Mouse (Mus musculus) limb, embryonic 15.5 days (tissue): ENCODE data around the gene Arid1b. TPM values are rescaled to one million over a fixed set of nuclear protein-coding genes. Genes with fewer than 3 reads are reported as not detected.

Experiments
- ATAC-seq: fragments of 200-750 bp; cut with Nextera tagmentation; 2 replicates; pipeline ENCODE4 v1.8.0; 2017; ENCODE audit warnings: low read depth, moderate TSS enrichment; ENCODE audit not compliant: insufficient number of reproducible peaks, low FRiP score, low TSS enrichment
- H3K27ac ChIP-seq: fragments of 300-500 bp; sonication (generic); 2 replicates; pipeline ENCODE4 v1.5.1; 2015; ENCODE audit warnings: moderate library complexity, mild to moderate bottlenecking, inconsistent platforms
- H3K27me3 ChIP-seq: fragments of 300-500 bp; sonication (generic); 2 replicates; pipeline ENCODE4 v1.6.1; 2015; ENCODE audit warnings: inconsistent platforms
- H3K36me3 ChIP-seq: fragments of 300-500 bp; sonication (generic); 2 replicates; pipeline ENCODE4 v1.6.1; 2015; ENCODE audit warnings: inconsistent platforms
- H3K4me1 ChIP-seq: fragments of 300-500 bp; sonication (generic); 2 replicates; pipeline ENCODE4 v1.6.1; 2015; ENCODE audit warnings: inconsistent platforms
- H3K4me2 ChIP-seq: fragments of 300-500 bp; sonication (generic); 2 replicates; pipeline ENCODE4 v1.6.1; 2015; ENCODE audit warnings: mild to moderate bottlenecking, inconsistent platforms
- H3K4me3 ChIP-seq: fragments of 300-500 bp; sonication (generic); 2 replicates; pipeline ENCODE4 v1.5.1; 2015; ENCODE audit warnings: mild to moderate bottlenecking, inconsistent platforms
- H3K9ac ChIP-seq: fragments of 300-500 bp; sonication (generic); 2 replicates; pipeline ENCODE4 v1.6.1; 2015; ENCODE audit warnings: inconsistent platforms
- H3K9me3 ChIP-seq: fragments of 300-500 bp; sonication (generic); 2 replicates; pipeline ENCODE4 v1.6.1; 2016; ENCODE audit warnings: inconsistent platforms
- WGBS: fragments of 180-500 bp; shearing (Covaris S2); methylation state at CpG from one replicate; pipeline ENCODE4 v1.1.7; 2015; 5-methylcytosine and 5-hydroxymethylcytosine counted together
- polyA plus RNA-seq: library from polyadenylated mRNA; unstranded; fragments of >200 nt; fragmentation: Nextera tagmentation; extraction: Ambion mirVana; gene quantifications from 2 replicates; pipeline ENCODE4 v1.2.1, GENCODE M21; 2015

The Arid1b gene
- polyA plus RNA-seq, 1 experiment from 2014 or later: 11.4 TPM

DNA sequence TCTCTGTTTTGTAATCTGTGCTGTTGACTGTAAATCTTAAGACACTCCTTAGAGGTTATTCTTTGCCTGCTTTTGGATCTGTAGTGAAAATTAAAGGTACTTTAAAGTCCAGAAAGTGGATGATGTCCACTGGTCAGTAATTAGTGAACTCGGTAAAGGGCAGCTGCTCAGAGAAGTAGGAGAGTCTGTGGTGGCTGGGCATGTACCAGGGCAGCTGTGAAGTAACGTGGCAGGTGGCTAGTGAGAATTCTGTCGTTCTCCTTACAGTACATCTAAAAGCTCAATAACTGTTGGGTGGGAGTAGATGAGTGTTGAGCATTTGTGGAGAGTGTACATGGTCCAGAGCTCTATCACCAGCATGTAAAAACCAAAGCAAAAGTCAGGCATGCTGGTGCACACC is 67.1 kb downstream of the Arid1b start:
- Histone ChIP-seq H3K4me1 (peaks cover 49% of the 10 kb centered on the region), H3K4me2 (no peak overlapping the region), H3K4me3 (no peak overlapping the region), H3K9ac (no peak overlapping the region), H3K9me3 (no peaks in the 10 kb centered on the region), H3K27me3 (no peaks in the 10 kb centered on the region), H3K36me3 (no peaks in the 10 kb centered on the region), H3K27ac (no peak overlapping the region)
- ATAC-seq: no peak
- 64% methylated on average over 3 of the region's 3 CpGs for WGBS

DNA sequence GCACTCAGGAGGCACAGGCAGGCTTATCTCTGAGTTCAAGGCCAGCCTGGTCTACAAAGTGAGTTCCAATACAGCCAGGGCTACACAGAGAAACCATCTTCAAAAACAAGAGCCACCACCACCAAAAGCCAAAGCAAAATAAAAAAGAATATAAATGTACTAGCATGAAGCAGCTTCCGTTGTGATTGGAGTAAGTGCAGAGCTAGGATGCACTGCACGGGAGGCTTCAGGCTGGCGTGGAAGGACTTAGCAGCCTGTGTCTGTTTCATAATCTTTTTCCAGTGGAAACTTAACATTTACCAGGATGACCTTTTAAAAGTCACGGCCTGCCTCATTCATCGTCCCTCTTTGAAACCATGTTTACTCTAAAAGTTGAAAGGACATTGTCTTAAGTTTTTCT is 67.5 kb downstream of the Arid1b start:
- Histone ChIP-seq H3K36me3 (no peaks in the 10 kb centered on the region), H3K27ac (no peak overlapping the region), H3K9ac (no peak overlapping the region), H3K27me3 (no peaks in the 10 kb centered on the region), H3K4me1 (peaks cover 50% of the 10 kb centered on the region), H3K9me3 (no peaks in the 10 kb centered on the region), H3K4me2 (no peak overlapping the region), H3K4me3 (no peak overlapping the region)
- WGBS: 69% methylated on average over 5 of the region's 5 CpGs
- ATAC-seq: no peak

DNA sequence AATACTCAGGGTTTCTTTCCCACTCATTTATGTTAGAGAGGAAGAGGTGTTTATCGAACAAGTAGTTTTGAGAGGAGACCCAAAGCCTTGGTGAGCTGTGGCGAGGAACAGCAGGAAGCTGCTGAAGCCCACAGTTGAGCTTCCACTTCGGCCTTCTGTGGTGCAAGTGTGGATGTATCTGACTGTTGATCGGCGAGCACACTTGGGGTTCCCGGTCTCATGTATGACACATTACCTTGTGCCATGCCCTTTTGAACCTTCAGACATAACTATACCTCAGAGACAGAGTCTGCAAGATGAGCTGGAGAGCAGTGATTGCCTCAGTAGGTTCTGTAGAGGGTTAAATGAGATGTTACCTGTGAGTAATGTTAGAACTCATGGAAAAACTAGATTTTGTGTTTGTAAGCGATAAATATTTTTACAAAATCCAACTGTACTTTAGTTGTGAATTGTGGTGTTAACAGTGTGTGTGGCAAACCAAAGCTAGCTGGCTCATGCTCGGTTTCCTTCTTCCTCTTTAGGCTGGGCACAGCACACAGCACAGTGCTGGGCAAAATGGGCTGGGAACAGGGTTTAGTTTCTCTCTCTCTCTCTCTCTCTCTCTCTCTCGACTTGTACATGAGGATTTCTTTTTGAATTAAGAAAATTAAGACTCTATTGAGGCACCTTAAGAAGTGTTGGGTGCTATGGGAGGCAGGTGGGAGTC is 69.5 kb downstream of the Arid1b start:
- no peaks in the 10 kb centered on the region for H3K9me3 ChIP-seq
- H3K27ac ChIP-seq: no peak overlapping the region
- H3K4me1 ChIP-seq: peaks cover 44% of the 10 kb centered on the region
- no peak for ATAC-seq
- no peak overlapping the region for H3K9ac ChIP-seq
- no peaks in the 10 kb centered on the region for H3K36me3 ChIP-seq
- no peak overlapping the region for H3K4me2 ChIP-seq
- no peak overlapping the region for H3K4me3 ChIP-seq
- WGBS: 85% methylated on average over 9 of the region's 9 CpGs
- no peaks in the 10 kb centered on the region for H3K27me3 ChIP-seq

DNA sequence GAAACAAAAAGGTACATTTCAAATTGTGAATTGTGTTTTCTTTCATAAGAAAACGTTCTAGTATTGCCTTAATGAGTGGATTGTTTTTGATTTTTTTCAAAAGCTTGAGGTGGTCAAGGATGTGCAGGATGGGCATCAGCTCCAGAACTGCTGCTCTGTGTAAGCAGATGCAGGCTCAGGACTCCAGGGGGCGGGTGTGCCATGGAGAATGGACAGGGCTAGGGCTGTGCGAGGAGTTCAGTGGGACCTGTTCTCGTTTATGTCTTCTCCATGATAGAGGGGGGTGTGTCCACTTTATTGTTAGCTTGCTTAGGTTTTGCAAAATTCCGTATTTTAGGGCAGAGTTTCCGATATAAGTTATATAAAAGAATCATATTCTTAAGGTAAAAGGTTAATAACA is 70.6 kb downstream of the Arid1b start:
- H3K27me3 ChIP-seq: no peaks in the 10 kb centered on the region
- 79% methylated on average over 6 of the region's 6 CpGs for WGBS
- H3K4me3 ChIP-seq: no peak overlapping the region
- H3K27ac ChIP-seq: no peak overlapping the region
- no peaks in the 10 kb centered on the region for H3K9me3 ChIP-seq
- H3K4me2 ChIP-seq: no peak overlapping the region
- no peaks in the 10 kb centered on the region for H3K36me3 ChIP-seq
- H3K9ac ChIP-seq: no peak overlapping the region
- no peak for ATAC-seq
- peaks cover 38% of the 10 kb centered on the region for H3K4me1 ChIP-seq

DNA sequence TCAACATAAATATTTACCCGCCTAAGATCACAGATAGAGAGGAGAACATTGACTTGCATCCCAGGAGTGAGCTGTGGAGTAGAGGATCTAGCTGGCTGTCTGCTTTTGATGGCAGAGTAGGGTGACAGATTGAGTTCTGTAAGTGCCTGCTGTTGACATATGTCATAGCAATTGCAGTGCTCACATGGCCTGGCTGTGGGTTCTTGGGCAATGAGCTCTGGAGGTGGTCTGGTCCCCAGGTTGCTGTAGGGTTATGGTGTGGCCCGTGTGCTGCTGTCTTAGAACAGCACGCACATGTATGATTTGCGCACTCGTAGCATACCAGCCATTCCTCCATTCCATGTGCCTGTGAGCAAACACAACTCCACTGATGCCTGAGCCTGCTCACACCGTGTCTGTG is 71.1 kb downstream of the Arid1b start:
- no peak overlapping the region for H3K9ac ChIP-seq
- H3K4me3 ChIP-seq: no peak overlapping the region
- no peaks in the 10 kb centered on the region for H3K27me3 ChIP-seq
- no peak overlapping the region for H3K4me2 ChIP-seq
- no peaks in the 10 kb centered on the region for H3K36me3 ChIP-seq
- no peaks in the 10 kb centered on the region for H3K9me3 ChIP-seq
- no peak for ATAC-seq
- 77% methylated on average over 6 of the region's 6 CpGs for WGBS
- H3K27ac ChIP-seq: no peak overlapping the region
- peaks cover 38% of the 10 kb centered on the region for H3K4me1 ChIP-seq

DNA sequence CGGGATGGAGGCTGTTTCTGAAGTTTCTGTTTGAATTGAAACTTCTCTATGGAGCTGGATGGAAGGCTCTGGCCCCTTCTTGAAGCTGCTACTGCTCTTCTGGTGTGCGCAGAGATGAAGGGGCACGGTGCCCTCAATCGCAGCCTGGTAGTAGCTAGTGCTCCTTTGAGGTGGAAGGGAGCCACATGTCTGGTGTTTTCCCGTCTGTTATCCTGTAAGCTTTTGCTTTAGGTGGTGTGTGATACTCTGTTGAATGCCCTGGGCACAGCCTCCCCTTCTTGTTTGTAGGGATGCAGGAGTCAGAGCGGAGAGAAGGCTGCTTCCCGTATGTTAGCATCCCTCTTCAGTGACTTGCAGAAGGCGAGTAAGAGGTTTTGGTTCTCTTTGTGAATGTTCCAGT is 72.7 kb downstream of the Arid1b start:
- H3K4me3 ChIP-seq: no peak overlapping the region
- no peak for ATAC-seq
- no peak overlapping the region for H3K4me2 ChIP-seq
- no peaks in the 10 kb centered on the region for H3K27me3 ChIP-seq
- H3K4me1 ChIP-seq: peaks cover 29% of the 10 kb centered on the region
- no peaks in the 10 kb centered on the region for H3K9me3 ChIP-seq
- 0 out of 2 replicates have a peak, but pooled peaks cover under 1% of the 10 kb centered on the region for H3K36me3 ChIP-seq
- 0 out of 2 replicates have a peak overlapping the region, but pooled peaks have one; percentile 43 for H3K27ac ChIP-seq
- WGBS: 67% methylated on average over 8 of the region's 8 CpGs
- no peak overlapping the region for H3K9ac ChIP-seq

DNA sequence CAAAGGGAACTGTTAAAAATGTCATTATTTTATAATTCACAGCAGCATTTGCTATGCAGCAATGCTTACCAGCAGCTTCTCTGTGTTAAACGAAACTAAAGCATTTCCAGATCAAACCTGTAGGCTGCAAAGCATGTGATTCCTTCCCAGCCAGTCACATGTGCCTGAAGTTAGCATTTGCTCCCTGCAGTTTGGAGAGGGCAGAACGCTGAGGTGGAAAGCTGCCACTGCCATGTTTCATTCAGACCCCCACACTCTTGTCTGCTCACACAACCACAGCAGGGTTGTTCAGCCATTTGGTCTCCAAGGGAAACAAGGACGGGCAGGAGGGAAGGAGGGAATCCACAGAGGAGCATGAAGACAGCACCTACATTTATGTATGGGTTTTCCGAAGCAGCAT is 73.1 kb downstream of the Arid1b start:
- H3K36me3 ChIP-seq: 0 out of 2 replicates have a peak, but pooled peaks cover 3% of the 10 kb centered on the region
- no peak overlapping the region for H3K4me2 ChIP-seq
- no peaks in the 10 kb centered on the region for H3K27me3 ChIP-seq
- 55% methylated on average over 4 of the region's 4 CpGs for WGBS
- no peaks in the 10 kb centered on the region for H3K9me3 ChIP-seq
- H3K9ac ChIP-seq: no peak overlapping the region
- ATAC-seq: no peak
- H3K4me1 ChIP-seq: peaks cover 25% of the 10 kb centered on the region
- H3K27ac ChIP-seq: no peak overlapping the region
- H3K4me3 ChIP-seq: no peak overlapping the region

DNA sequence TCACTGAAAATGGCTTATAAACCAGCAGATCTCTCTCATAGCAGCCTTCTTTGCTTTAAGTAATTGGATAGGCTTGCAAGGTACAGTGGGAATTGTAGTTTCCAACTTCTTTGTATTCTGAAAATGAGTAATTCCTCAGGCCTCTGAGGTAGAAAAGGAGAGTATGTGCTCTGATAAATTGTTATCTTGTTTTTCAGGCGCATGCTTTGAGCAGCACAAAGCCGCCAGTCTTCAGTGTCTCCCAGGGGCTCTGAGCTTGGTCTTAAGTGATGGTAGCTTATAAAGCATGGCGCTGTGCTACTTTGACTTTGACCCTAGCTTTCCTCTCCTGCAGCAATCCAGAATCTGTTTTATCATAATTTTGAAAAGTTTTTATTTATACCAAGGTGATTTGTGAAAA is 76.3 kb downstream of the Arid1b start:
- no peak overlapping the region for H3K4me2 ChIP-seq
- H3K27me3 ChIP-seq: no peaks in the 10 kb centered on the region
- H3K4me3 ChIP-seq: no peak overlapping the region
- H3K4me1 ChIP-seq: peaks cover 19% of the 10 kb centered on the region
- H3K9ac ChIP-seq: no peak overlapping the region
- H3K36me3 ChIP-seq: 0 out of 2 replicates have a peak, but pooled peaks cover 3% of the 10 kb centered on the region
- WGBS: 82% methylated on average over 3 of the region's 3 CpGs
- no peaks in the 10 kb centered on the region for H3K9me3 ChIP-seq
- no peak overlapping the region for H3K27ac ChIP-seq
- ATAC-seq: no peak

DNA sequence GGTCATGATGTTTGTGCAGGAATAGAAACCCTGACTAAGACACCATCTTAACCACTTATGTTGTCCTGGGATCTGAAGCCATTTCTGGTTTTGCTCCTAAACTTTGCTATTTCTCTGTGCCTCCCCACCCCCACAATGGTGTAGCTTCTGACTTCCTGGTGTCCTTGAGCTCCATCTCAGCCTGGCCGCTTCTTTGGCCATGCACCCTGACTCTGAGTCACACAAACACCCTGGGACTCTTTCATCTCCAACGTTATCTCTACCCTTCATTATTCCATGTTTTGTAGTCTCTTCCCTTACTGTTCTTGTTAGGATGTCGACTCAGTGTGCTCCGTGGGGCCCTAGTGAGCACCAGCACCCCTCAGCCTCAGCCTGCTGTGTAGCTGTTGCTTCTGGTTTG is 78.4 kb downstream of the Arid1b start:
- Histone ChIP-seq H3K27ac (no peak overlapping the region), H3K9ac (no peak overlapping the region)

DNA sequence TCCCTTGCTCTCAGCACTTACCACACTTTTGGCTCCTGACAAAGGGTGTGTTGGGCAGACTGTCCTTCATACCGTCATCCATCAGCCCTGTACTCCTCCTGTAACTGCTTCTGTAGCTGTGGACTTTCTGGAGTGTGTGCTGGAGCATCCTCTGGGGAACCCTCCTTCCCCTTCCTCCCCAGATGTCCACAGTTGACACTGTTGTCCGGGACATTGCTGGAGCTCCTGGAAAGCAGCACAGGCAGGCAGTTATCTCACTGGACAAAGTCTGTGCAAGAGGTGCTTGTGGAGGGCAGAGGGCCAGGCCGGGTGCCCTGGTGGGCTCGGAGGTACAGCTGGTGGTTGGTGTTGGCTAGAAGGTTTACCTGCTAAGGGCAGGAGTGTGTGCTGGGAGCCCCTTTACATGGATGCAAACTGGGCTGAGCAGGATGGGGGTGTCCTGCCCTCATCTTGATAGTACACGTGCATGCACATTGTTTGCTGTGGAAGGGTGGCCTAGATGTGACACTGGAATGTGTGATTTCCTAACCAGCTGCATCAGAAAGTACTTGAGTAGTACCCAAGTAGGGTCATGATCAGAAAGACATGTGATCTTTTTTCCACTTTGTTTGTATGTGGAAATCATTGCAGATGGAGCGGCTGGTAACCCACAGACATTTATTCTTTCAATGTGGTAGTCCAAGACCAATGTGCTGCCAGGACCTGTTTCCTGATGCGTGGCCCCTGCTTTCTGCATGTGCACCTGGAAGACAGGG is 80.8 kb downstream of the Arid1b start:
- Histone ChIP-seq H3K4me3 (no peak overlapping the region), H3K27me3 (no peaks in the 10 kb centered on the region), H3K36me3 (0 out of 2 replicates have a peak, but pooled peaks cover 3% of the 10 kb centered on the region), H3K9ac (no peak overlapping the region), H3K27ac (no peak overlapping the region), H3K9me3 (no peaks in the 10 kb centered on the region), H3K4me1 (peaks cover 2% of the 10 kb centered on the region; the same call in 1 of the 2 replicates), H3K4me2 (no peak overlapping the region)
- no peak for ATAC-seq
- WGBS: 71% methylated on average over 7 of the region's 7 CpGs

More for the DNA sequence above, 78.4 kb downstream of the Arid1b start:
- no peaks in the 10 kb centered on the region for H3K9me3 ChIP-seq
- 0 out of 2 replicates have a peak, but pooled peaks cover 3% of the 10 kb centered on the region for H3K36me3 ChIP-seq
- H3K4me2 ChIP-seq: no peak overlapping the region
- no peak for ATAC-seq
- H3K27me3 ChIP-seq: no peaks in the 10 kb centered on the region
- H3K4me3 ChIP-seq: no peak overlapping the region
- H3K4me1 ChIP-seq: peaks cover 11% of the 10 kb centered on the region
- 84% methylated on average over 4 of the region's 4 CpGs for WGBS

DNA sequence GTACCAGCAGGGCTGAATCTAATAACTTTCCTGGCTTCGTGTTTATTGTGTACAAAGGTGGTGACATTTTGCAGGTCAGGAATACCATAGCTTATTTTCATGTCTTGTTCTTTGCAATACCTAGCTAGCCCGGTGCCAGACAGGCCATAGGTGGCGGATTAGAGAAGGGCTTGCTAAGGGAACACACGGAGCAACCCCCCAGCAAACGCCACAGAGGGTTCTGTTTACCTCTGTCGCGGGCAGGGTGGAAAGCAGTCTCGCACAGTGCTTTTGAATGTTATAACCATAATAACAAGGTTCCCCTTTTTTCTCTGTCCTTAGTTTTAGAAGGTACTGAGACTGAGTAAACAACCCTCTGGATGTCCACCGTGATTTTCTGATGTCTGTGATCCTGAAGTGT is 83.9 kb downstream of the Arid1b start:
- WGBS: 60% methylated on average over 9 of the region's 9 CpGs
- Histone ChIP-seq H3K27me3 (no peaks in the 10 kb centered on the region), H3K4me1 (peaks cover 24% of the 10 kb centered on the region), H3K4me3 (no peak overlapping the region), H3K9ac (no peak overlapping the region), H3K9me3 (no peaks in the 10 kb centered on the region), H3K4me2 (no peak overlapping the region), H3K27ac (no peak overlapping the region), H3K36me3 (no peaks in the 10 kb centered on the region)
- no peak for ATAC-seq

DNA sequence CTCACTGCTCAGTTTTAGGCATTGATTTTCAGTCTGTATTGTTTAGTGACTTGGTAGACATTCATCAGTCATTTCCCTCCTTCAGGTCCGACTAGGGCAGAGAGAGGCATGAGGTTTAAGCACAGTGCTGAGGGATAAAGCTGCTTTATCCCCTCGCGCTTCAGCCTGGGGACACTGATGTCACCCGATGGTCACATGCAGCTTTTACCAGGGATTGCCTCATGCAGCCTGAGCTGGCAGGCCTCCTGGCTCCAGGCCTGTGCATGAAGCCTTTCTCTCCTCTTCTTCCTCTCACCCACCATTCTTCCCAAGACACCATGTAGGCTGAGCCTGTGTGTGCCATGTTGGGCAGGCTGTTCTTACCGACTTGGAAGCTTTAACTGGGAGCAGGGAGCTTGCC is 84.4 kb downstream of the Arid1b start:
- H3K4me1 ChIP-seq: peaks cover 28% of the 10 kb centered on the region
- H3K4me3 ChIP-seq: no peak overlapping the region
- H3K9me3 ChIP-seq: no peaks in the 10 kb centered on the region
- no peaks in the 10 kb centered on the region for H3K36me3 ChIP-seq
- H3K27ac ChIP-seq: no peak overlapping the region
- no peak overlapping the region for H3K9ac ChIP-seq
- H3K4me2 ChIP-seq: no peak overlapping the region
- WGBS: 62% methylated on average over 5 of the region's 5 CpGs
- no peak for ATAC-seq
- no peaks in the 10 kb centered on the region for H3K27me3 ChIP-seq
